Comparison of ENCODE assay signal across 27 mouse cellular contexts in the genomic region with DNA sequence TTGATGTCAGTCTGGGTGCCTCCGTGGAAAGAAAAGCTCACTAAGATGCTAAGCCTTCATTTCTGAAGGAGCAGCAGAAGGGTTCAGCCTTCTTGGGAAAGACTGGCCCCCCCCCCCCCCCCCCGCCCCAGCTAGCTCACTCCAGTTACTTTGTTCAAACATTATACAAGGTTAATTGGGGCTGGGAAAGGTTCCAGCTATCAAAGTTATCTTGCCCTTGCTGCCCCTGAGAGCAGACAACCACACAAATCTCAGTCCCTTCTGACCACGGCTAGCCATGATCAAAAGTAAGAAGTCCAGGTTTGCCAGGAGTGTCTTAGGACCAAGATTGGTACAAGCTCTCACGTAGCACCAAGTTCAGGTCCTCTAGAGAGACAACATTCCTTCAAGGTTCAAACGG. TPM values are rescaled to one million over a fixed set of nuclear protein-coding genes. Genes with fewer than 3 reads are reported as not detected.
DNase-seq lines count a peak whose midpoint lies in the region; ATAC-seq lines count a peak whose summit lies in the region.
"Had no signal": no experiment of that assay in that cellular context is flagged by ENCODE, and none has a peak within 500 bp of the region (broad histone marks: within the 10 kb centered on the region; RNA-seq: fewer than 3 reads in every experiment).

No protein-coding gene starts in this region.

- WGBS in heart, embryonic 15.5 days, result 55% methylated on average over 5 of the region's 5 CpGs
- WGBS in kidney, embryonic 14.5 days, result 67% methylated on average over 4 of the region's 5 CpGs

- no peaks in the 10 kb centered on the region for H3K9me3 ChIP-seq in heart, embryonic 15.5 days (replicated peaks)
- no peaks in the 10 kb centered on the region for H3K9me3 ChIP-seq in kidney, embryonic 14.5 days (ENCODE audit: control insufficient read depth, low read length)
- H3K9me3 ChIP-seq: embryonic facial prominence, embryonic 15.5 days; forebrain, embryonic 12.5 days; liver, embryonic 12.5 days; midbrain, embryonic 10.5 days; midbrain, embryonic 15.5 days; neural tube, embryonic 15.5 days; stomach, embryonic 15.5 days had no signal

- peak; percentile 17 to 18 for DNase-seq in heart, adult 18-20 months
- DNase-seq in heart, adult 11 months, result no peak
- no peak for DNase-seq in heart, postnatal 14 days
- DNase-seq in kidney, adult 18-20 months, result peak; percentile 24
- DNase-seq in kidney, adult 9 months, result peak; percentile 76
- DNase-seq in adrenal gland, adult 2 months, result no peak
- DNase-seq: adrenal gland, adult 8-10 months; cerebellum, adult 2 months; cerebellum, postnatal 14 days; forebrain, postnatal 0 days; layer of hippocampus, postnatal 36 days; left cerebral cortex, postnatal 4 days; liver, postnatal 0 days; right cerebral cortex, postnatal 25 days had no signal

- H3K27me3 ChIP-seq in heart, embryonic 15.5 days, result no peaks in the 10 kb centered on the region
- H3K27me3 ChIP-seq in kidney, embryonic 14.5 days (ENCODE audit: control insufficient read depth, insufficient read depth, low read length), result no peaks in the 10 kb centered on the region
- H3K27me3 ChIP-seq: CH12.LX; embryonic facial prominence, embryonic 15.5 days; forebrain, embryonic 12.5 days; midbrain, embryonic 15.5 days; neural tube, embryonic 15.5 days; stomach, embryonic 15.5 days had no signal

- no peak overlapping the region for H3K9ac ChIP-seq in heart, embryonic 15.5 days
- no peak overlapping the region for H3K9ac ChIP-seq in kidney, embryonic 14.5 days (ENCODE audit: low read depth, low read length)
- H3K9ac ChIP-seq: embryonic facial prominence, embryonic 15.5 days; forebrain, embryonic 12.5 days; forebrain, postnatal 0 days; liver, embryonic 12.5 days; liver, postnatal 0 days; midbrain, embryonic 15.5 days; neural tube, embryonic 15.5 days; stomach, embryonic 15.5 days had no signal

- H3K4me1 ChIP-seq in heart, embryonic 15.5 days (replicated peaks), result peaks cover 51% of the 10 kb centered on the region
- 0 out of 2 replicates have a peak, but pooled peaks cover 5% of the 10 kb centered on the region for H3K4me1 ChIP-seq in kidney, embryonic 14.5 days (ENCODE audit: control insufficient read depth, insufficient read depth, low read length)

- intact Hi-C loops in heart, postnatal 14 days (cut with DNase I), result no loop called here

- no peak for ATAC-seq in heart, embryonic 15.5 days (replicated peaks; ENCODE audit: insufficient number of reproducible peaks, insufficient read depth, low FRiP score, low read depth)
- no peak for ATAC-seq in kidney, embryonic 14.5 days (ENCODE audit: low FRiP score, low TSS enrichment)
- ATAC-seq: activated CD4-positive, CD25-positive, alpha-beta regulatory T cell, adult 4 months; forebrain, postnatal 0 days; hindbrain, embryonic 16.5 days; liver, embryonic 12.5 days; liver, postnatal 0 days; midbrain, embryonic 15.5 days had no signal

- no peak overlapping the region for H3K4me3 ChIP-seq in heart, embryonic 15.5 days
- H3K4me3 ChIP-seq in kidney, embryonic 14.5 days (ENCODE audit: low read length), result no peak overlapping the region
- H3K4me3 ChIP-seq: embryonic facial prominence, embryonic 10.5 days; embryonic facial prominence, embryonic 15.5 days; forebrain, embryonic 12.5 days; liver, embryonic 12.5 days; midbrain, embryonic 10.5 days; midbrain, embryonic 15.5 days; neural tube, embryonic 15.5 days; stomach, embryonic 15.5 days had no signal

- H3K27ac ChIP-seq in heart, embryonic 15.5 days, result peak overlapping the region; percentile 88
- no peak overlapping the region for H3K27ac ChIP-seq in kidney, embryonic 14.5 days (ENCODE audit: low read depth, low read length)
- H3K27ac ChIP-seq: embryonic facial prominence, embryonic 10.5 days; embryonic facial prominence, embryonic 15.5 days; forebrain, embryonic 12.5 days; liver, embryonic 12.5 days; midbrain, embryonic 10.5 days; midbrain, embryonic 15.5 days; neural tube, embryonic 15.5 days; stomach, embryonic 15.5 days had no signal

- H3K36me3 ChIP-seq in heart, embryonic 15.5 days, result no peaks in the 10 kb centered on the region
- H3K36me3 ChIP-seq in kidney, embryonic 14.5 days (ENCODE audit: control insufficient read depth, insufficient read depth, low read length), result no peaks in the 10 kb centered on the region
- H3K36me3 ChIP-seq: embryonic facial prominence, embryonic 10.5 days; embryonic facial prominence, embryonic 15.5 days; forebrain, embryonic 12.5 days; liver, embryonic 12.5 days; midbrain, embryonic 10.5 days; midbrain, embryonic 15.5 days; neural tube, embryonic 15.5 days; stomach, embryonic 15.5 days had no signal

- no peak overlapping the region for H3K4me2 ChIP-seq in heart, embryonic 15.5 days
- no peak overlapping the region for H3K4me2 ChIP-seq in kidney, embryonic 14.5 days (replicated peaks; ENCODE audit: low read depth, low read length)
- H3K4me2 ChIP-seq: embryonic facial prominence, embryonic 15.5 days; forebrain, embryonic 12.5 days; liver, embryonic 12.5 days; midbrain, embryonic 15.5 days; neural tube, embryonic 15.5 days; stomach, embryonic 15.5 days had no signal

RNA-seq across cellular contexts. Expression of gene Dync1li1, which starts 19.6 kb away (rescaled TPM):
- 10 to 100 TPM; 64.3 to 69.5 TPM for total RNA-seq in heart, adult 18-20 months (2021)
- 72.3 and 73.5 TPM in 2 replicates for polyA plus RNA-seq in heart, embryonic 15.5 days (2015; fragmentation: Nextera tagmentation; extraction: Ambion mirVana)
- 10 to 100 TPM; 76.2 to 78.2 TPM for total RNA-seq in heart, postnatal 14 days (2021)
- polyA plus RNA-seq in kidney, embryonic 14.5 days (2014; fragmentation: Nextera tagmentation; extraction: Ambion mirVana), result 37.7 and 55.9 TPM in 2 replicates
- total RNA-seq in adrenal gland, adult 2 months (2021), result 10 to 100 TPM; 42.1 to 42.6 TPM
- polyA plus RNA-seq in adrenal gland, adult 2 months (2012; rRNA removed), result 10.6 and 11.7 TPM in 2 replicates

RNA-seq across cellular contexts. Expression of gene Cnot10, which starts 29.0 kb away (rescaled TPM):
- 10 to 100 TPM; 21.2 to 22.5 TPM for total RNA-seq in heart, adult 18-20 months (2021)
- polyA plus RNA-seq in heart, embryonic 15.5 days (2015; fragmentation: Nextera tagmentation; extraction: Ambion mirVana), result 31.0 and 40.3 TPM in 2 replicates
- 10 to 100 TPM; 22.5 to 25.5 TPM for total RNA-seq in heart, postnatal 14 days (2021)
- polyA plus RNA-seq in kidney, embryonic 14.5 days (2014; fragmentation: Nextera tagmentation; extraction: Ambion mirVana), result 41.8 and 74.7 TPM in 2 replicates
- total RNA-seq in adrenal gland, adult 2 months (2021), result 10 to 100 TPM; 31.9 to 36.2 TPM
- 13.8 and 16.8 TPM in 2 replicates for polyA plus RNA-seq in adrenal gland, adult 2 months (2012; rRNA removed)

Comparison
In these comparisons a context has a peak if more than half of its experiments do, and no peak if none do; other contexts are left out.
1. DNase-seq: peak in heart, adult 18-20 months (2 of 2), kidney, adult 18-20 months (single experiment) and kidney, adult 9 months (single experiment); none in heart, adult 11 months (single experiment), heart, postnatal 14 days (0 of 2) and adrenal gland, adult 2 months (single experiment).